Mouse (Mus musculus): ENCODE measurements around the gene Ncoa7.

Gene Ncoa7

DNA sequence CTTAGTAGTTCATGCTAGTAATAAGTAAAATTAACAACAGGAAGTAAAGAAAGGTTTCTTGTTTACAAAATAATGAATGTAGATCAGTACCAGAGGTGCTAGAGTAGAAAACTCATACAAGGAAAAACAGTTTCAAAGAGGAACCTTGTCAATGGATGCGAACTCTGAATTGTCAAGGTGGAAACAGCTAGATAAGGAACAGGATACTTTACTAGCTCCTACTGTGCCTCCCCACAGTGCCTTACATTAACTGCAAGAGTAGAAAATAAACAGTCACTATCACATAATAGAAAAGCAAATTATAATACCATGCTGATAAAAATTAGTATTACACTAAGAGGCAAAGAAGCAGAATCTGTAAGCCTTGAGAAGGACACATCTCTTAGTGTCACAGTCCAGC is 217.4 kb downstream of the Ncoa7 start:
- DNase-seq (ENCODE audit: low spot score in 2 of 2), result no peak
